Mouse (Mus musculus) thymus, adult 18-20 months (tissue): ENCODE data around the gene Hephl1.

Source experiments
- DNase-seq, 2 experiments: peaks; one replicate each; pipeline ENCODE4 v3.0.0; 2022; ENCODE audit warnings: mixed read lengths in 2 of 2

Gene Hephl1

GRCm38 (mm10) chr9:15045740-15046139 lies 66.2 kb downstream of the Hephl1 start:
- no peak for DNase-seq

DNA sequence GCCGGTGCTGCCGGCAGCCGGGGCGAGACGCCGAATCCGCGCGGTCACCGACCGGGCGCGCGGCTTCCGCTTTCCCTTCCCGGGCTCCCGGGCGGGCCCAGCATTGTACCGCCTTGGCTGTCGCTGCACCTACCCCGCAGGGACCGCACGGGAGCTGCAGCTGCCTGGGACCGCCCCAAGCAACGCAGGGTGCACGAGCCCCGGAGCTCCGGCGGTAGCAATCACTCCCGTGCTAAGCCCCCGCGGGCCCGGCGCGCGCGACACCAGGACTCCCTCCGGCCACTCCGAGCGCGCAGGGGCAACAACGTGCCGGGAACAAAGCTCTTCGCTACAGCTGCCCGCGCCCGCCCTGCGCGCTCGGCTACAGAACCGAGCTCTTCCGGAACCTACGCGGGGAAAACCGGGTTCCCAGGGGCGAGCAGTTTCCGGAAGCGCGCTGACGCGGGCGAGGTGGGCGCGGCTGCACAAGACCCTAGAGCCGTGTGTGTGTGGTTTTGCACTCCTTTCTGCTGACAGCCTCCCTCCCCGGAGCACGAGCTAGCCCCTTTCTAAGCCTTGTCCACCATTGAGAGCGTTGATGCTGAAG lies 66.7 kb downstream of the Hephl1 start, which contains the start of gene Panx1:
Gene Panx1, minus strand, starts transcription at position 395 of the 586 bp plus-strand sequence.
- DNase-seq, result peak; percentile 71 to 74

GRCm38 (mm10) chr9:15044391-15045083 lies 67.4 kb downstream of the Hephl1 start:
- no peak for DNase-seq

DNA sequence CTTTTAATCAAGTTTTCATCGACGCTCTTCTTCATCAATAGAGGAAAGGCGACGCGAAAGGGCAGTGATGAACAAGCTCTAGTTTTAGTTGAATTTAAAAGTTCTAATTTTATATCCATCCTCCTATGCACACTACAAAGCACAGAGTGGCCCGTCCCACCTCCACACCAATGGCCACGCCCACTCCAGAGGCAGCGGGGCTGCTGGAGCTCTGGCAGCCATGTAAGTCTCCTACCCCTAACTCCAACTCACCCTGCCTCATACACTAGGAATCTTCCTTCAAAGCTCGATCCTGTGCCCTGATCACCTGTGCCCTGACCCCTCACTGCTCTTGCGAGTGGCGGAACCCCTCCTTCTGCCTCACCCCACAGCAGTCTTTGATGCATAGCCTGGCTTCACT lies 70.4 kb downstream of the Hephl1 start:
- no peak for DNase-seq

DNA sequence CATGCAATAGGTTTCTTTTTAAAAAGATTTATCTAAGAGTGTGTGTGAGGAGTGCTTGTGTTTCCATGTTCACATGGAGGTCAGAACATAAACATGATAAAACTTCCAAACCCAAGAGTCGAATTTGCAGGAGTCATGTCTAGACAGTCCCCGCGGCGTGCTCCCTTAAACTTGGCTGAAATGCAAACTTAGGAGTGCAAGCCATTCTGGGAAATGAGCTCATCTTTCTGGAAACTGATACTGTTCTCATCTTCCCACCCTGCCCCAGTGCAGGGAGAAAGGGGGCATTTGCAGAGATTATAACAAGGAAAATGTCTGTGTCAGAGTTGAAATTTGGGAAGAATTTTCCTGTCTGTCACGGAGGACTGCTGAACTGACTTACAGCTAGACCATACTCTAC lies 72.1 kb downstream of the Hephl1 start:
- DNase-seq, result no peak

DNA sequence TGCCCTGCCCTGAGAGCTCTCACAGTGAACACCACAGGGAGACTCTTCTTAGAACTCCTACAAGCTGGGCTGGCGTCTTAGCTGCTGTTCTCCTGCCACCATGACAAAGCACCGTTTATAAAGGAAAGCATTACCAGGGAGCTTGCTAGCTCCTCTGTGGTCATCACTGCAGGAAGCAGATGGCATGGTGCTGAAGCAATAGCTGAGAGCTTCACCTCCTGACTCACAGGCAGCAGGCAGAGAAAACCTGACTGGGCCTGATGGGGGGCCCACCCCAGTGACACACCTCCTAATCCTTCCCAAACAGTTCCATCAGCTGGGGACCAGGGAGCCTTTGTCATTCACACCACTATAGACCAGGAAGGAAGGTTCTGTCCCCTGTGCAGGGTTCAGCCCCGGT lies 74.2 kb downstream of the Hephl1 start:
- no peak for DNase-seq

- DNase-seq, result no peak
These were observed 74.7 kb downstream of the Hephl1 start for GRCm38 (mm10) chr9:15037237-15037636.

GRCm38 (mm10) chr9:15036807-15037206 lies 75.1 kb downstream of the Hephl1 start:
- DNase-seq, result no peak

GRCm38 (mm10) chr9:15036405-15036804 lies 75.5 kb downstream of the Hephl1 start:
- DNase-seq, result no peak

DNA sequence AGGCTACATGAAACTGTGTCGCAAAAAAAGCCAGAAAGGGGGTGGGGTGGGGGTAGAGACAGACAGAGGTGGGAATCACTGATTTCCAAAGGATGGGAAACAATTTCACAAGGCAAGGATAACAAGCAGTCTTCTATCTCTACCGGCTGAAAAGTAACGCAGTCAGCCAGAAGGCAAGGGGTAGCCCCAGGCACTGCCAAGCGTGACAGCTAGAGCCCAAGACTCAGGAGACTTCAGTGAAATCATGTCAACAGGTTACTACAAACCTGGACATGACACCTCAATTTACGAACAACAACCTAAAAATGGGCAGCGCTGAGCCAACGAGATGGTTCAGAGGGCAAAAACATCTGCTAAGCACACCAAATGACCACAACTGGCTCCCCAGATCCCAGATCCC lies 75.9 kb downstream of the Hephl1 start:
- no peak for DNase-seq

GRCm38 (mm10) chr9:15034546-15035273 lies 77.2 kb downstream of the Hephl1 start:
- DNase-seq, result no peak

DNA sequence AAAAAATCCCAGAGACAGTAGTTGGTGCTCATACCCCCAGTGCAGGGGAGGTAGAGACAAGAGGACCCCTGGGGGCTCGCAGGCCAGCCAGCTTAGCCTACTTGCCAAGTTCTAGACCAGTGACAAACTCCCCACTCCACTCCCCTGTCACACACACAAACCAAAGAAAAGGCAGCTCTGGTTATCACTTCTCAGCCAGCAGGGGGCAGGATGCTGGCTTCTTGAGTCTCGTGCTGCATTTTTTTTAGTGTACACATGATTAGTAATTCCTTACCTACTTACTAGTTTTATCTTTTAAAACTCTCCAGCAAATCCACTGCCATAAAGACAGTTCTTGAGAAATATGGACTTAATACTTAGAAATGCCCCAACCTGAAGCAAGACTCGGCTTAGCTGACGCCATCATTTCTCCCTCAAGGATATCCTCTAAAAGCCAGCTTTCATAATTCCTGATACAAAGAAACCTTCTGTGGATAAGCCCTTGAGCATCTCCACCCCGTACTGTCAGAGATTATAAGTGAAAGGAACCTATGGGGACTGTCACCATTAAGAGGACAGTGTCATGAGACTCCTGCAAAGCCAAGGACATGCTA lies 78.2 kb downstream of the Hephl1 start:
- no peak for DNase-seq

GRCm38 (mm10) chr9:15032797-15033196 lies 79.1 kb downstream of the Hephl1 start:
- DNase-seq, result no peak

DNA sequence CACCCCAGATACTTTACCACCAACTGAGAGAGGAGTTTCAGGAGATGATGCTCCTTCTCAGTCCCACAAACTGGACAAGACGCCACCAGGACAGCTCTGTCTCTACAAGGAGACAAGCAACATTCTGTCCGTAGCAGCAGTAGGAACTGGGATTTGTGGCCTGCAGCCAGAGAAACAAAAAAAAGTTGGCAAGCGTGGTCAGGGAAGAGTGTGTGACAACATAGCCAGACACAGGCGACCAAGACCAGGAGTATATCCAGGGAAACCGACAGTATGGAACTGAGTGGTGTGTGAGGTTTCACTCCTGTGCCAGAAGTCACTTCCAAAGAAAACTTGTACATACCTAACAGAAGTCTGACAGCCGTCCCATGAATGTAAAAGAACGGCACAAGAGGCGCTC lies 81.1 kb downstream of the Hephl1 start:
- no peak for DNase-seq

DNA sequence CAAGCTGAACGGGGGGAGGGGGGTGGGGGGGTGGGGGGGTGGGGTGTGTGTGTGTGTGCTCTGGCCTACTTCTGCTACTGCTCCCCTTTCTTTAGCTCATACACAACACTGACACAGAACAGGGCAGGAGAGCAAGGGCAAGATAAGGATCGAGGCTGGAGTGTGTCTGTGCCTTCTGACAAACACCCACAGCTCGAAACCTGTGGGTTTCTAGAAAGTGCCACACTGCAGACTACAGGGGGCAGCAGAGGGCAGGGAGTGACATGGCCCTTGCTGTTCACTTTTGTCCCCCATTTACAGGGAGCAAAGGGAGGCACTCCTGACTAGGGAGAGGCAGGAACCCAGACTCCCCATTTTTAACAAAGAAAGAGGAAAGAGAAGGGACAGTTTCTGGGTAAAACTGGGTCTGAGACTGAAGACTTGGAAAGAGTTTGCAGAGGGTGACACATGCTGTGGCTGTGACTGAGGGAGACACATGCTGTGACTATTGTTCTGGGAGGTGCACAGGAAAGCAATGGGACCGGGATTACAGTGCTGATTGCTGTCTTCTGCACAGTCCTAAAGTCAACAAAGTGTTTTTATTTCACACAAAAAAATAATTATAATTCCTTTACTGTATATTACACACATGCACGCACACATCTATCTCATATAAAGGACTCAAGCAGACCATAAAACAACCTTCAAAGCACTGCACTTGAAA lies 82.7 kb downstream of the Hephl1 start:
- DNase-seq, result no peak

- no peak for DNase-seq
These were observed 84.2 kb downstream of the Hephl1 start for GRCm38 (mm10) chr9:15027725-15028124.

- no peak for DNase-seq
These were observed 88.9 kb downstream of the Hephl1 start for GRCm38 (mm10) chr9:15023049-15023448.

GRCm38 (mm10) chr9:15021156-15021555 lies 90.8 kb downstream of the Hephl1 start:
- DNase-seq, result no peak

GRCm38 (mm10) chr9:15020561-15021080 lies 91.3 kb downstream of the Hephl1 start:
- DNase-seq, result no peak

- no peak for DNase-seq
These were observed 93.2 kb downstream of the Hephl1 start for GRCm38 (mm10) chr9:15018756-15019131.

DNA sequence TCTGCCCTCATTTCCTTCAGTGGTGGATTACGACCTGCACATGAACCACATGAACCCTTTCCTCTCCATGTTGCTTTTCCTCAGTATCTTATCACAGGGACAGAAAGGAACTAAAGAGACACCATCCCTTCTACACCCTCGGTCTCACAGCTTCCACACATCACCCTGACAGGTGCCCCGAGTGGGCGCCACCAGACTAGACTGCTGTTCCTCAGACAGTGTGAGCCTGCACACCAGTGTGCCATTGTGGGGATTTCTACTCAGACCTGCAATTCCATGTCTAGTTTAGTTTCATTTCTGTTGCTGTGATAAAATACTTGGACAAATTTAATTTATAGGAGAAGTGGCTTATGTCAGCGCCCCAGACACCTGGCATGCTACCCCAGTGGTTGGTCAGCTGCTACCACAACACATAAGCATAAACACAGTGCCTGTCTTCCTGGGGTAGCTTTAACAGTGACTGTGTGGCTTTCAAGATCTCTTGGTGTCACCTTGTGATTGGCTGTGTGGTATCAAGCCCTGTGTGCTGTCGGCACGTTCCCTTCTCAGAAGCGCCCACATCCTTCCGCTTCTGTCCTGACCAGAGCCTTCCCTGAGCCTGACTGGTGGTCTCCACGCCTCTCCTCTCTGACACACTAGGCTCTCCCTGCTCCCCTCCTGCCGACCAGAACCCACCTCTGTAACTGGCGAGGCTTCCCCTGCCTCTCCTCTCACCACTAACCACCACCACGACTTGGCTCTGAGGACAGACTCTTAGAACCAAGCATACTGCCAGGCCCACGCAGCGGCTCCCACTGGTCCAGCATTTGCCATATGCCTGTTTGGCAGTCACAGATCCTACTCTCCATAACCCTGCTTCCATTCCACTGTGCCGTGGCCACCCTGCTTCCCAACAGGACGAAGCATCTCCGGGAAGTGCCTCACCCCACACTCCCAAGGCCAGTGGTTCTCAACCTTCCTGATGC lies 93.8 kb downstream of the Hephl1 start:
- peak; percentile 63 to 80 for DNase-seq
